Mouse (Mus musculus): ENCODE measurements at regions not wholly inside any gene's neighbourhood (a gene's known extent, or its start where the extent isn't known, plus 50 kb on each side); places are given as distances from the start of the nearest gene placed in this dataset.

GRCm38 (mm10) chr6:14298167-14298566 lies 426.8 kb upstream of the 2610001J05Rik start:
- DNase-seq (ENCODE audit: low read depth, low spot score) = no peak

GRCm38 (mm10) chr6:14297428-14297827 lies 426.1 kb upstream of the 2610001J05Rik start:
- DNase-seq (ENCODE audit: low read depth, low spot score) = peak; percentile 47

- DNase-seq (ENCODE audit: low read depth, low spot score) = no peak
Observed at GRCm38 (mm10) chr6:14290843-14291242, 419.5 kb upstream of the 2610001J05Rik start.

- DNase-seq (ENCODE audit: low read depth, low spot score) = no peak
Observed at GRCm38 (mm10) chr6:14281476-14281875, 410.2 kb upstream of the 2610001J05Rik start.

- DNase-seq (ENCODE audit: low read depth, low spot score) = no peak
Observed at GRCm38 (mm10) chr6:14261941-14262340, 390.6 kb upstream of the 2610001J05Rik start.

- DNase-seq (ENCODE audit: low read depth, low spot score) = no peak
Observed at GRCm38 (mm10) chr6:14240331-14240730, 369.0 kb upstream of the 2610001J05Rik start.

- no peak for DNase-seq (ENCODE audit: low read depth, low spot score)
Observed at GRCm38 (mm10) chr6:14239151-14239550, 367.8 kb upstream of the 2610001J05Rik start.

GRCm38 (mm10) chr6:14230823-14231222 lies 359.5 kb upstream of the 2610001J05Rik start:
- no peak for DNase-seq (ENCODE audit: low read depth, low spot score)

GRCm38 (mm10) chr6:14207509-14207908 lies 336.2 kb upstream of the 2610001J05Rik start:
- DNase-seq (ENCODE audit: low read depth, low spot score) = no peak

GRCm38 (mm10) chr6:14197107-14197506 lies 325.8 kb upstream of the 2610001J05Rik start:
- no peak for DNase-seq (ENCODE audit: low read depth, low spot score)

GRCm38 (mm10) chr6:14195351-14195750 lies 324.0 kb upstream of the 2610001J05Rik start:
- no peak for DNase-seq (ENCODE audit: low read depth, low spot score)

GRCm38 (mm10) chr6:14191387-14192023 lies 320.2 kb upstream of the 2610001J05Rik start:
- no peak for DNase-seq (ENCODE audit: low read depth, low spot score)

- DNase-seq (ENCODE audit: low read depth, low spot score) = no peak
Observed at GRCm38 (mm10) chr6:14185921-14186420, 314.7 kb upstream of the 2610001J05Rik start.

- no peak for DNase-seq (ENCODE audit: low read depth, low spot score)
Observed at GRCm38 (mm10) chr6:14147370-14147769, 276.1 kb upstream of the 2610001J05Rik start.

GRCm38 (mm10) chr6:14146394-14146793 lies 275.1 kb upstream of the 2610001J05Rik start:
- DNase-seq (ENCODE audit: low read depth, low spot score) = no peak

- DNase-seq (ENCODE audit: low read depth, low spot score) = no peak
Observed at GRCm38 (mm10) chr6:14142107-14142751, 270.9 kb upstream of the 2610001J05Rik start.

- no peak for DNase-seq (ENCODE audit: low read depth, low spot score)
Observed at GRCm38 (mm10) chr6:14130392-14131144, 259.2 kb upstream of the 2610001J05Rik start.

- no peak for DNase-seq (ENCODE audit: low read depth, low spot score)
Observed at GRCm38 (mm10) chr6:14129394-14129793, 258.1 kb upstream of the 2610001J05Rik start.

- DNase-seq (ENCODE audit: low read depth, low spot score) = no peak
Observed at GRCm38 (mm10) chr6:14122311-14122710, 251.0 kb upstream of the 2610001J05Rik start.

- DNase-seq (ENCODE audit: low read depth, low spot score) = no peak
Observed at GRCm38 (mm10) chr6:14121479-14121878, 250.2 kb upstream of the 2610001J05Rik start.

GRCm38 (mm10) chr6:14094907-14095306 lies 223.6 kb upstream of the 2610001J05Rik start:
- no peak for DNase-seq (ENCODE audit: low read depth, low spot score)

- DNase-seq (ENCODE audit: low read depth, low spot score) = no peak
Observed at GRCm38 (mm10) chr6:14081884-14082283, 210.6 kb upstream of the 2610001J05Rik start.

Measured in skeletal muscle tissue, adult 2 months (tissue).